Mouse (Mus musculus) neural tube, embryonic 14.5 days (tissue): Measurements from ENCODE around the gene Sik3. TPM values are rescaled to one million over a fixed set of nuclear protein-coding genes. Genes with fewer than 3 reads are reported as not detected.

Source experiments
- ATAC-seq: fragments of 200-750 bp; cut with Nextera tagmentation; 2 replicates; pipeline ENCODE4 v1.8.0; 2017; ENCODE audit warnings: low read depth, mild to moderate bottlenecking, moderate TSS enrichment, moderate library complexity
- H3K27ac ChIP-seq: fragments of 300-500 bp; sonication (generic); 2 replicates; pipeline ENCODE4 v1.5.1; 2014; ENCODE audit warnings: low read depth, mild to moderate bottlenecking, control low read depth, low read length, moderate library complexity, mixed read lengths
- H3K27me3 ChIP-seq: fragments of 300-500 bp; sonication (generic); 2 replicates; pipeline ENCODE4 v1.6.1; 2014; ENCODE audit warnings: low read length; ENCODE audit not compliant: control insufficient read depth, insufficient read depth
- H3K36me3 ChIP-seq: fragments of 300-500 bp; sonication (generic); 2 replicates; pipeline ENCODE4 v1.6.1; 2014; ENCODE audit warnings: low read length, mixed read lengths; ENCODE audit not compliant: control insufficient read depth, insufficient read depth
- H3K4me1 ChIP-seq: fragments of 300-500 bp; sonication (generic); 2 replicates; pipeline ENCODE4 v1.6.1; 2014; ENCODE audit warnings: low read length; ENCODE audit not compliant: control insufficient read depth, insufficient read depth
- H3K4me2 ChIP-seq: fragments of 300-500 bp; sonication (generic); 2 replicates; pipeline ENCODE4 v1.6.1; 2014; ENCODE audit warnings: mild to moderate bottlenecking, low read depth, low read length, control low read depth
- H3K4me3 ChIP-seq: fragments of 300-500 bp; sonication (generic); 2 replicates; pipeline ENCODE4 v1.5.1; 2014; ENCODE audit warnings: low read depth, low read length, control low read depth, mixed read lengths
- H3K9ac ChIP-seq: fragments of 300-500 bp; sonication (generic); replicated peaks from 2 replicates; pipeline ENCODE4 v1.6.1; 2014; ENCODE audit warnings: low read depth, mild to moderate bottlenecking, control low read depth, low read length, mixed read lengths
- H3K9me3 ChIP-seq: fragments of 300-500 bp; sonication (generic); 2 replicates; pipeline ENCODE4 v1.6.1; 2016; ENCODE audit warnings: low read length; ENCODE audit not compliant: control insufficient read depth
- WGBS: fragments of 180-500 bp; shearing (Covaris S2); extraction: QIAGEN DNeasy Blood & Tissue Kit; methylation state at CpG from one replicate; pipeline ENCODE4 v1.1.7; 2014; 5-methylcytosine and 5-hydroxymethylcytosine counted together
- polyA plus RNA-seq: library from polyadenylated mRNA; unstranded; fragments of >200 nt; fragmentation: Nextera tagmentation; extraction: Ambion mirVana; gene quantifications from 2 replicates; pipeline ENCODE4 v1.2.1, GENCODE M21; 2014

Gene Sik3
- polyA plus RNA-seq, 1 experiment from 2014 or later, result 10.5 TPM

DNA sequence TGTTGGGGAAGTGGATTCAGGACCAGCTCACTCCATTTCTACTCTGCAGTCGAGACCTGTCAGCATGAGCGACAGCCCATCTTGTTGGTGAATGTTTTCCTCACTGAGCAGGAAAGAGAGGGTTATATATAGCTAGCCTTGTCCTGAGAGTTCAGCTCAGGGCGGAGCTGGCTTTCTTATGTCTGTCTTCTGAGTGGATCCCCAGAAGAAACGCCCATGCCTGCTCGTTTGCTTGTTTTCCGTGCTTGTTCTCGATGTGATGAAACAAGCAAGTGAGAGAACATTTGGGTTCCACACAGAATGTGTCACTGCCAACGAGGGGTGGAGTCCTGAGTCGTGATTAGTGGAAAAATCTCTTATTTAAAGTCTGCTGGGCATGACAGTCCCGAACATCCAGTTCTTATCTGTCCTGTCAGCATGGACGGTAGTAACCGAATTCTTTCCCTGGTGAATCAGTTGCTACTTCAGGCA, 184.1 kb downstream of the Sik3 start:
- Histone ChIP-seq H3K4me1 (no peaks in the 10 kb centered on the region), H3K27ac (no peak overlapping the region), H3K9ac (no peak overlapping the region), H3K27me3 (no peaks in the 10 kb centered on the region), H3K36me3 (peaks cover 15% of the 10 kb centered on the region; the same call in 1 of the 2 replicates), H3K4me2 (no peak overlapping the region), H3K9me3 (no peaks in the 10 kb centered on the region), H3K4me3 (no peak overlapping the region)
- no peak for ATAC-seq
- 82% methylated on average over 12 of the region's 12 CpGs for WGBS

DNA sequence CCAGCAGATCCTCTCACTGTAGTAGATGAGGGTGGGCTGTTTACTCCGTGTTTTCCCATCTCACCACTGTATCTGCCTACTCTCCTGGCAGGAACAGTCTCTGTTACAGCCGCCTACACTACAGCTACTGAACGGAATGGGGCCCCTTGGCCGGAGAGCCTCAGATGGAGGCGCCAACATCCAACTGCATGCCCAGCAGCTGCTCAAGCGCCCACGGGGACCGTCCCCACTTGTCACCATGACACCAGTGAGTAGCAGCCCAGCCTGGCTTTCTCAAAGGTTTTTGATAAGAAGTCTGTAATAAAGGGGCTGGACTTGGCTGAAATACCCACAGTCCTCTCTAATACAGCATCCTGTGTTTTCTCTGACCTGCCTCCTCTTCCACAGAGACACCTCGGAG, 185.8 kb downstream of the Sik3 start:
- no peak overlapping the region for H3K4me2 ChIP-seq
- no peaks in the 10 kb centered on the region for H3K4me1 ChIP-seq
- no peaks in the 10 kb centered on the region for H3K9me3 ChIP-seq
- H3K4me3 ChIP-seq, result no peak overlapping the region
- WGBS, result 90% methylated on average over 9 of the region's 9 CpGs
- no peaks in the 10 kb centered on the region for H3K27me3 ChIP-seq
- peaks cover 15% of the 10 kb centered on the region; the same call in 1 of the 2 replicates for H3K36me3 ChIP-seq
- ATAC-seq, result no peak
- no peak overlapping the region for H3K27ac ChIP-seq
- no peak overlapping the region for H3K9ac ChIP-seq

DNA sequence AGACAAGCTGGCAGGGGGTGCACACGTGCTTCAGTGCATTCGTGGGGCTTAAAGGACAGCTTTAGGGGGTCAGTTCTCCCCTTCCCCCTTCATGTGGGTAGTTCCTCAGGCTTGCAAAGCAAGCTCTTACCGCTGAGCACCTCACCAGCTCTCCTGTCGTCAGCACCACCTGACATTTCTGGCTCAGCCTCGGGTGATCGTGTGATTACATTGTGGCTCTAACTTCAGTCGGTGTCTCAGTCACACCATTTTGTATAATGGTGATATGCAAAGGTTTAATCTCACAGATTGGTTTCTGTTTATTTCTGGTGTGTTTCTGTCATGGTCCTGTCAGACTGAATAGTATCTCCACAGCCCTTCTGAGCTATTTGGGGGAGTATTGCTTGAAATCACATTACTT, 186.3 kb downstream of the Sik3 start:
- H3K4me2 ChIP-seq, result no peak overlapping the region
- no peak overlapping the region for H3K27ac ChIP-seq
- no peak overlapping the region for H3K4me3 ChIP-seq
- peaks cover 14% of the 10 kb centered on the region; the same call in 1 of the 2 replicates for H3K36me3 ChIP-seq
- H3K4me1 ChIP-seq, result no peaks in the 10 kb centered on the region
- no peaks in the 10 kb centered on the region for H3K9me3 ChIP-seq
- no peak for ATAC-seq
- 92% methylated on average over 7 of the region's 7 CpGs for whole genome bisulfite sequencing
- H3K27me3 ChIP-seq, result no peaks in the 10 kb centered on the region
- H3K9ac ChIP-seq, result no peak overlapping the region

DNA sequence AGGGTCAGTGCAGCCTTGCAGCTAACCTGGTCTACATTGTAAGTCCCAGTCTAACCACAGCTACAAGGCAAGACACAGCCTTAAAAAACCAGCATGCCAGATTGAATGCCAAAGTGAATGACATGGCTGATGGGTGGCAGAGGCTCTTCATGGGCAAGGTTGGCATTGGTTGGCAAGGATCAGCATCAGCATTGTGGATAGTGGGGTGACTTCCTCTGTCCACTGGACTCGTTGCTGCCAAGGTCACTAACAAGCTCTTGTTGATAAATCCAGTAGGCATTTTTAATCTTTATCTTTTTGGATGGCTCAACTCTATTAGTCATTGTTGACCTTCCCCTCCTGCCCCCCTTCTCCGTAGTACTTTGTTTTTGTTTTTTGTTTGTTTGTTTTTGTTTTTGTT, 187.0 kb downstream of the Sik3 start:
- Histone ChIP-seq H3K9me3 (no peaks in the 10 kb centered on the region), H3K4me1 (no peaks in the 10 kb centered on the region), H3K9ac (no peak overlapping the region), H3K4me3 (no peak overlapping the region), H3K36me3 (peaks cover 16% of the 10 kb centered on the region; the same call in 1 of the 2 replicates), H3K27ac (no peak overlapping the region), H3K27me3 (no peaks in the 10 kb centered on the region), H3K4me2 (no peak overlapping the region)
- ATAC-seq, result no peak
- 100% methylated on average over 2 of the region's 2 CpGs for WGBS

DNA sequence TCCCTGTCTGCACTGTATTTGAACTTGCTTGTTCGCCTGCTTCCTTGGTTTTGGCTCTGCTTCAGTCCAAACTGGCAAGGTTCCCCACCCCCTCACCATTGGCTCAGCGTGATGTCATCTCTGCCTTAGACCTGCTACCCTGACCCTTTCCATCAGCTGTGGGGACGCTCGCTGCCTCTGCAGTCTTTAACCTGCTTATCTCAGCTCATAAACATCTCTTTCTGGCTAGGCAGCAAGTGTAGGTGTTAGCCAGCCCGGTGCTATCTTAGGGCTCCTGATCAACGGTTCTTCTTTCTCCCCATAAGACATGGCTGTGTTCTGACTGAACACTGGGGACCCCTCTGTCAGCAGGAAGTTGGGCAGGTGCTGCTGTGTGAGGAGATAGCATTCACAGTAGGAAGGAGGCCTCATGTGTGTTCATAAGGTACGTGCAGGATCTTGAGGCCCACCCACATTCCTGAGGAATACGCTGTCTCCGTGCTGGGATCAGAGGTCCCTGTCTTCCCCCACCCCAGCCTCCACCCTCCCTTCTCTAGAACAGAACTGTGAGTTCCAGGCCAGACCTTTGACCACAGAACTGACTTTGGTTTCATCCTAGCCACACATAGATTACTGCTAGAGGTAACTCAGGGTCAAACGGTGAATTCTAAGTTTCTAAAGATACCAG, 194.3 kb downstream of the Sik3 start:
- no peak overlapping the region for H3K27ac ChIP-seq
- H3K4me3 ChIP-seq, result no peak overlapping the region
- H3K36me3 ChIP-seq, result peaks cover 28% of the 10 kb centered on the region
- no peak for ATAC-seq
- no peak overlapping the region for H3K9ac ChIP-seq
- H3K9me3 ChIP-seq, result no peaks in the 10 kb centered on the region
- WGBS, result 91% methylated on average over 10 of the region's 10 CpGs
- no peaks in the 10 kb centered on the region for H3K27me3 ChIP-seq
- no peak overlapping the region for H3K4me2 ChIP-seq
- H3K4me1 ChIP-seq, result no peaks in the 10 kb centered on the region

DNA sequence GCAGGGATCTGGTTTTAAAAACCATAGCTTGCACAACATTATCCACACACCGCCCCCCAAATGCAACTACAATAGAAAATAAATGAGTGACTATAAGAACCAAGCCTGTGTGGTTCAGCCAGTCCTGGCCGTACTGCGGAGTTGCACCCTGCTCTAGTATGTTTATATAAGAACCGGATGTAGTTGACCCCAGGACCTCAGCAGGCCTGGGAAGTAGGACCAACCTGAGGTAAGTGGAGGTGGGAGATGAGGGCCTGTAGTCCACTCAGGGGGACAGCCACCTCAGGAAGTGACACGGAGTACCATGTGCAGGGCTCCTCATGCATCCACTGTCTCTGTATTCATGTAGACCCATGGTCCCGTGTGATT, 194.9 kb downstream of the Sik3 start:
- no peak overlapping the region for H3K27ac ChIP-seq
- H3K4me1 ChIP-seq, result no peaks in the 10 kb centered on the region
- no peaks in the 10 kb centered on the region for H3K9me3 ChIP-seq
- no peak overlapping the region for H3K9ac ChIP-seq
- peaks cover 32% of the 10 kb centered on the region for H3K36me3 ChIP-seq
- no peak for ATAC-seq
- 92% methylated on average over 6 of the region's 6 CpGs for WGBS
- H3K4me2 ChIP-seq, result no peak overlapping the region
- H3K4me3 ChIP-seq, result no peak overlapping the region
- no peaks in the 10 kb centered on the region for H3K27me3 ChIP-seq

DNA sequence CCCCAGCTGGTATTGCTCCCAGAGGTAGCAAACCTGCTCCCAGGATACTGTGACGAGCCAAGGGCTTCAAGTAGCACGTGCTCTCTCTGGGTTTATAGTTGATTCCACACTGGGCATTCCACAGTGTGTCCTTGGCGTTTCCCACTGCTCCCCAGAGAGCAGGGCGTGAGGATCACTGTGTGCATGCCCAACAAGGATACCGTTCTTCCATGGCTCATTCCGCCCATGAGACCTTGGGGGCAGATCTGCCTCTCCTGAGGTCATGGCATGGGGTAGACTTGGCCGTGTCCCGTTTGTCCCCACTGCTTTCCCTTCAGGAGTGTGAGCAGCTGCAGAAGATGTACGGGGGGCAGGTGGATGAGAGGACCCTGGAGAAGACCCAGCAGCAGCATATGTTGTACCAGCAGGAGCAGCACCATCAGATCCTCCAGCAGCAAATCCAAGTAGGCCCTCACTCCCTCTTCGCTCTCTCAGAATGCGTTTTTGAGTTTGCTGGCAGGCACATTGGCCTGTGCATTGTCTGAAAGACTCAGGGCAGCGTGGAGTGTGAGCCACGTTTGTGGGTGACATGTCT, 195.9 kb downstream of the Sik3 start:
- ATAC-seq, result no peak
- Histone ChIP-seq H3K27me3 (no peaks in the 10 kb centered on the region), H3K9ac (no peak overlapping the region), H3K4me3 (no peak overlapping the region), H3K9me3 (no peaks in the 10 kb centered on the region), H3K27ac (no peak overlapping the region), H3K4me2 (no peak overlapping the region), H3K4me1 (no peaks in the 10 kb centered on the region), H3K36me3 (peaks cover 34% of the 10 kb centered on the region)
- 89% methylated on average over 13 of the region's 13 CpGs for WGBS

DNA sequence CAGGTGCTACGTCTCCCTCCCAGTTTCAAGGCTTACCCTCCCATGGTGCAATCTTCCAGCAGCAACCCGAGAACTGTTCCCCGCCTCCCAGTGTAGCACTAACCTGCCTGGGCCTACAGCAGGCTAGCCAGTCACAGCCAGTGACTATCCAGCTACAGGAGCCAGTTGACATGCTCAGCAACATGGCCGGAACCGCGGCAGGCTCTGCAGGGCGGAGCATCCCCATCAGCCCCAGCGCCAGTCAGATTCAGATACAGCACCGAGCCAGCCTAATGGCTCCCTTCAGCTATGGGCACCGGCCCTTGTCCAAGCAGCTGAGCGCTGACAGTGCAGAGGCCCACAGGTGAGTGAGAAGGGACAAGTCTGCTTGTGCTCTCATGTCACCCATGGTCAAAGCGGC, 197.9 kb downstream of the Sik3 start:
- no peak for ATAC-seq
- H3K9ac ChIP-seq, result no peak overlapping the region
- no peaks in the 10 kb centered on the region for H3K4me1 ChIP-seq
- H3K4me2 ChIP-seq, result no peak overlapping the region
- no peaks in the 10 kb centered on the region for H3K27me3 ChIP-seq
- H3K9me3 ChIP-seq, result no peaks in the 10 kb centered on the region
- H3K27ac ChIP-seq, result no peak overlapping the region
- H3K4me3 ChIP-seq, result no peak overlapping the region
- peaks cover 27% of the 10 kb centered on the region for H3K36me3 ChIP-seq
- WGBS, result 90% methylated on average over 12 of the region's 12 CpGs

DNA sequence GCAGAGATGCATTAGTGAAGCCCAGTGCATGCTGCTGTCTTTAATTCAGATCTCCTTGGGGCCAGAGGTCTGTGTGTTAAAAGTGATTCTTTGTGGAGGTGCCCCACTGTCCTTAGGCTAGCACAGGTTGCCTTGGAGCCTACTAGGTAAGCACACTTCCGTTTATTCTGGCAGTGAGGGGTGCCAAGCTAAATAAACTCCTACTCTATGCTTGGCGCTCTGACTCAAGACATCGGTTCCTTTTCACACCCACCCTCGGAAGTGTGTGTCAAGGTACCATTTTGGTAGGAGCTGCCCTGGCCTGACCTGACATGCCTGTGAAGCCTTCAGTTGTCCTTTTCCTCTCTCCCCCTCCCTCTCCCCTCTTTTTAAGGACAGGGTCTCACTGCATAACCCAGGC, 201.7 kb downstream of the Sik3 start:
- H3K9ac ChIP-seq, result no peak overlapping the region
- 90% methylated on average over 4 of the region's 4 CpGs for WGBS
- peaks cover 14% of the 10 kb centered on the region; the same call in 1 of the 2 replicates for H3K36me3 ChIP-seq
- ATAC-seq, result no peak
- no peak overlapping the region for H3K4me3 ChIP-seq
- no peak overlapping the region for H3K27ac ChIP-seq
- no peaks in the 10 kb centered on the region for H3K27me3 ChIP-seq
- no peaks in the 10 kb centered on the region for H3K4me1 ChIP-seq
- no peaks in the 10 kb centered on the region for H3K9me3 ChIP-seq
- H3K4me2 ChIP-seq, result no peak overlapping the region
